ENCODE assay signal across 7 mouse cellular contexts in genomic region chr3:41599806-41600589, GRCm38 (mm10). TPM values are rescaled to one million over a fixed set of nuclear protein-coding genes. Genes with fewer than 3 reads are reported as not detected.
DNase-seq lines count a peak whose midpoint lies in the region; ATAC-seq and TF ChIP-seq lines count a peak whose summit lies in the region.

No protein-coding gene starts in this region.

- H3K27ac ChIP-seq in gastrocnemius, adult 2 months, result peak overlapping the region; percentile 70
- H3K27ac ChIP-seq in hindbrain, embryonic 15.5 days (replicated peaks), result no peak overlapping the region
- H3K27ac ChIP-seq in liver, embryonic 12.5 days, result no peak overlapping the region

- H3K9ac ChIP-seq in hindbrain, embryonic 15.5 days, result no peak overlapping the region
- H3K9ac ChIP-seq in liver, embryonic 12.5 days, result no peak overlapping the region

- H3K27me3 ChIP-seq in Patski, result no peaks in the 10 kb centered on the region
- no peaks in the 10 kb centered on the region for H3K27me3 ChIP-seq in hindbrain, embryonic 15.5 days
- H3K27me3 ChIP-seq in liver, embryonic 12.5 days (replicated peaks), result no peaks in the 10 kb centered on the region

- no peaks in the 10 kb centered on the region for H3K9me3 ChIP-seq in hindbrain, embryonic 15.5 days
- H3K9me3 ChIP-seq in liver, embryonic 12.5 days (replicated peaks), result no peaks in the 10 kb centered on the region

- intact Hi-C loops in gastrocnemius, adult 2 months (cut with DNase I), result loop anchor here (5.0 kb wide), 4 partner anchors 38 to 558 kb away; no protein-coding TSS in a partner anchor

- TF ChIP-seq CTCF in Patski (IDR thresholded peaks at IDR 0.05), result no peak
- peak; percentile 81 for TF ChIP-seq CTCF in gastrocnemius, adult 2 months (IDR thresholded peaks at IDR 0.05)

- no peak overlapping the region for H3K4me3 ChIP-seq in gastrocnemius, adult 2 months
- no peak overlapping the region for H3K4me3 ChIP-seq in hindbrain, embryonic 15.5 days
- H3K4me3 ChIP-seq in liver, embryonic 12.5 days, result no peak overlapping the region

- peak; percentile 53 for ATAC-seq in Patski
- peak; percentile 36; the same call in 1 of the 2 replicates for ATAC-seq in hindbrain, embryonic 15.5 days (ENCODE audit: low FRiP score, low read depth)
- ATAC-seq in liver, embryonic 12.5 days, result peak; percentile 51
- ATAC-seq in neutrophil, adult 5-6 weeks (ENCODE audit: extremely low read depth, insufficient number of reproducible peaks, low FRiP score, poor library complexity, severe bottlenecking), result peak; percentile 55; the same call in 1 of the 2 replicates

- peak; percentile 22 to 44 for DNase-seq in CD8-positive naive resting alpha-beta T cell, adult 2 months (ENCODE audit: low read depth in 2 of 2, low spot score in 2 of 2)
- DNase-seq in Patski (ENCODE audit: low read depth, low spot score), result no peak
- peak; percentile 57 for DNase-seq in cerebellum, adult 9-11 months
- peak; percentile 75 for DNase-seq in gastrocnemius, adult 2 months

- CTCF ChIA-PET in Patski (lab: Charles Lee), result interaction anchor here (1.0 to 3.0 kb wide), 5 partner anchors 25 to 426 kb away, joined by 3 to 13 read pairs (median 3); no protein-coding TSS in a partner anchor

- POLR2A ChIA-PET in Patski (lab: Charles Lee), result interaction anchor here (0.6 to 1.4 kb wide), 3 partner anchors 68 to 558 kb away, joined by 3 to 5 read pairs (median 4); no protein-coding TSS in a partner anchor

- no peak overlapping the region for H3K4me2 ChIP-seq in hindbrain, embryonic 15.5 days
- H3K4me2 ChIP-seq in liver, embryonic 12.5 days, result no peak overlapping the region

- 73% methylated on average over 14 of the region's 14 CpGs for WGBS in hindbrain, embryonic 15.5 days
- WGBS in liver, embryonic 12.5 days (ENCODE audit: insufficient replicate concordance), result 90% methylated on average over 14 of the region's 14 CpGs

- peaks cover 27% of the 10 kb centered on the region for H3K36me3 ChIP-seq in hindbrain, embryonic 15.5 days
- H3K36me3 ChIP-seq in liver, embryonic 12.5 days, result peaks cover 95% of the 10 kb centered on the region

- peaks cover 12% of the 10 kb centered on the region for H3K4me1 ChIP-seq in hindbrain, embryonic 15.5 days (replicated peaks)
- peaks cover 20% of the 10 kb centered on the region for H3K4me1 ChIP-seq in liver, embryonic 12.5 days

- in situ Hi-C loops in Patski (cut with MboI; ENCODE audit: low pct_unique_long_range_greater_than_20kb), result no loop called here

RNA-seq across cellular contexts. Expression of gene Jade1, which starts 44.5 kb away (rescaled TPM):
- polyA plus RNA-seq in Patski (2021), result 48.1 TPM
- total RNA-seq in gastrocnemius, adult 2 months (2021), result 10 to 100 TPM; 17.5 to 24.2 TPM
- 14.2 and 15.7 TPM in 2 replicates for polyA plus RNA-seq in hindbrain, embryonic 15.5 days (2015; fragmentation: Nextera tagmentation; extraction: Ambion mirVana)
- polyA plus RNA-seq in liver, embryonic 12.5 days (2016; fragmentation: Nextera tagmentation; extraction: Ambion mirVana), result 13.8 and 14.0 TPM in 2 replicates
- total RNA-seq in neutrophil, adult 5-6 weeks (2017), result 29.7 and 30.3 TPM in 2 replicates
